Mouse (Mus musculus) forebrain, postnatal 0 days (tissue): Measurements from ENCODE around the gene Rexo5. TPM values are rescaled to one million over a fixed set of nuclear protein-coding genes. Genes with fewer than 3 reads are reported as not detected.

Experiments
- ATAC-seq: fragments of 200-750 bp; cut with Nextera tagmentation; 2 replicates; pipeline ENCODE4 v1.8.0; 2017; ENCODE audit warnings: mild to moderate bottlenecking, moderate library complexity
- DNase-seq: peaks from one replicate; pipeline ENCODE4 v3.0.0-alpha.2; 2015
- H3K27ac ChIP-seq: fragments of 300-500 bp; sonication (generic); 2 replicates; pipeline ENCODE4 v1.5.1; 2014; ENCODE audit warnings: low read depth, mild to moderate bottlenecking, antibody characterized with exemption, low read length, moderate library complexity, mixed read lengths
- H3K27me3 ChIP-seq: fragments of 300-500 bp; sonication (generic); 2 replicates; pipeline ENCODE4 v1.6.1; 2014; ENCODE audit warnings: mild to moderate bottlenecking, low read length, mixed read lengths; ENCODE audit not compliant: insufficient read depth
- H3K36me3 ChIP-seq: fragments of 300-500 bp; sonication (generic); 2 replicates; pipeline ENCODE4 v1.6.1; 2014; ENCODE audit warnings: mild to moderate bottlenecking, moderate library complexity; ENCODE audit not compliant: insufficient read depth
- H3K4me1 ChIP-seq: fragments of 300-500 bp; sonication (generic); 2 replicates; pipeline ENCODE4 v1.6.1; 2014; ENCODE audit warnings: antibody characterized with exemption; ENCODE audit not compliant: insufficient read depth
- H3K4me2 ChIP-seq: fragments of 300-500 bp; sonication (generic); 2 replicates; pipeline ENCODE4 v1.6.1; 2014; ENCODE audit warnings: low read depth, mild to moderate bottlenecking, moderate library complexity
- H3K4me3 ChIP-seq: fragments of 300-500 bp; sonication (generic); 2 replicates; pipeline ENCODE4 v1.5.1; 2014; ENCODE audit warnings: low read depth, low read length, mixed read lengths
- H3K9ac ChIP-seq: fragments of 300-500 bp; sonication (generic); 2 replicates; pipeline ENCODE4 v1.6.1; 2014; ENCODE audit warnings: mild to moderate bottlenecking
- H3K9me3 ChIP-seq: fragments of 300-500 bp; sonication (generic); 2 replicates; pipeline ENCODE4 v1.6.1; 2016; ENCODE audit warnings: low read length
- CTCF ChIP-seq: sonication (generic); IDR thresholded peaks from 2 replicates; pipeline ENCODE4 v1.5.1; 2016; ENCODE audit warnings: antibody characterized with exemption, control low read depth, low read depth
- WGBS: fragments of 180-500 bp; shearing (Covaris S2); extraction: QIAGEN DNeasy Blood & Tissue Kit; methylation state at CpG from one replicate; pipeline ENCODE4 v1.1.7; 2014; 5-methylcytosine and 5-hydroxymethylcytosine counted together
- polyA plus RNA-seq: library from polyadenylated mRNA; unstranded; fragments of >200 nt; fragmentation: Nextera tagmentation; extraction: Ambion mirVana; gene quantifications from 2 replicates; pipeline ENCODE4 v1.2.1, GENCODE M21; 2015
- total RNA-seq: library from RNA; depleted of rRNA; stranded (reverse); fragments of >200 nt; gene quantifications from 2 replicates; pipeline ENCODE4 v1.2.3, GENCODE M21; 2014; rRNA removed

Rexo5 gene
- total and polyA plus RNA-seq, 2 experiments from 2014 or later = 5.2 to 5.4 TPM

- WGBS = under 1% methylated on average over 61 of the region's 63 CpGs
- peak within 1 kb of the TSS; percentile 83 for H3K4me2 ChIP-seq
- H3K9ac ChIP-seq = peak within 1 kb of the TSS; percentile 93
- H3K27ac ChIP-seq = peak within 1 kb of the TSS; percentile 97
- peak; percentile 98 for ATAC-seq
- H3K4me1 ChIP-seq = peaks cover 20% of the 10 kb centered on the region; the same call in 1 of the 2 replicates
- H3K36me3 ChIP-seq = no peaks in the 10 kb centered on the region
- H3K9me3 ChIP-seq = no peaks in the 10 kb centered on the region
- peak within 1 kb of the TSS; percentile 76 for H3K4me3 ChIP-seq
- H3K27me3 ChIP-seq = no peaks in the 10 kb centered on the region
- DNase-seq = peak; percentile 99
- TF ChIP-seq CTCF = no peak
These were observed 102.1 kb downstream of the Rexo5 start, which contains the start of the genes Lyrm1 and Dcun1d3 for GRCm38 (mm10) chr7:119895639-119896512. Gene Lyrm1, plus strand, starts transcription at chr7:119895861. Gene Dcun1d3, minus strand, starts transcription at chr7:119896298.

- H3K4me1 ChIP-seq = peaks cover 20% of the 10 kb centered on the region; the same call in 1 of the 2 replicates
- H3K4me3 ChIP-seq = no peak overlapping the region
- no peak for ATAC-seq
- H3K27me3 ChIP-seq = no peaks in the 10 kb centered on the region
- DNase-seq = no peak
- H3K4me2 ChIP-seq = no peak overlapping the region
- H3K9ac ChIP-seq = no peak overlapping the region
- no peak overlapping the region for H3K27ac ChIP-seq
- H3K9me3 ChIP-seq = no peaks in the 10 kb centered on the region
- no peak for TF ChIP-seq CTCF
- 91% methylated on average over 8 of the region's 8 CpGs for WGBS
- no peaks in the 10 kb centered on the region for H3K36me3 ChIP-seq
These were observed 103.8 kb downstream of the Rexo5 start for GRCm38 (mm10) chr7:119897521-119898109.

GRCm38 (mm10) chr7:119898247-119898856 is 104.5 kb downstream of the Rexo5 start:
- peaks cover 20% of the 10 kb centered on the region; the same call in 1 of the 2 replicates for H3K4me1 ChIP-seq
- H3K4me3 ChIP-seq = no peak overlapping the region
- H3K9ac ChIP-seq = no peak overlapping the region
- no peak overlapping the region for H3K27ac ChIP-seq
- TF ChIP-seq CTCF = no peak
- H3K4me2 ChIP-seq = no peak overlapping the region
- no peak for DNase-seq
- H3K27me3 ChIP-seq = no peaks in the 10 kb centered on the region
- 61% methylated on average over 1 of the region's 1 CpGs for WGBS
- no peak for ATAC-seq
- no peaks in the 10 kb centered on the region for H3K36me3 ChIP-seq
- no peaks in the 10 kb centered on the region for H3K9me3 ChIP-seq

Other genes with a start within 250 kb of the Rexo5 start
- gene Acsm2, start 239.7 kb upstream of the Rexo5 start, total RNA-seq = 0.05 TPM in 1 of 2 replicates, not detected in the other
- not detected in 2 replicates for gene Acsm2, start 239.7 kb upstream of the Rexo5 start, polyA plus RNA-seq
- gene Acsm1, start 187.0 kb upstream of the Rexo5 start, total RNA-seq = not detected in 2 replicates
- not detected in 2 replicates for gene Acsm1, start 187.0 kb upstream of the Rexo5 start, polyA plus RNA-seq
- gene Acsm4, start 104.0 kb upstream of the Rexo5 start, total RNA-seq = not detected in 2 replicates
- 0.09 TPM in 1 of 2 replicates, not detected in the other for gene Acsm4, start 104.0 kb upstream of the Rexo5 start, polyA plus RNA-seq
- gene Thumpd1, start 73.2 kb upstream of the Rexo5 start, total RNA-seq = 57.9 and 76.8 TPM in 2 replicates
- gene Thumpd1, start 73.2 kb upstream of the Rexo5 start, polyA plus RNA-seq = 77.2 and 79.8 TPM in 2 replicates
- 0.14 TPM in 1 of 2 replicates, not detected in the other for gene Acsm3, start 33.1 kb upstream of the Rexo5 start, total RNA-seq
- 0.09 TPM in 1 of 2 replicates, not detected in the other for gene Acsm3, start 33.1 kb upstream of the Rexo5 start, polyA plus RNA-seq
- 7.6 and 10.7 TPM in 2 replicates for gene Eri2, start 52 bp downstream of the Rexo5 start, total RNA-seq
- 7.0 and 8.2 TPM in 2 replicates for gene Eri2, start 52 bp downstream of the Rexo5 start, polyA plus RNA-seq
- gene Lyrm1, start 101.9 kb downstream of the Rexo5 start, total RNA-seq = 22.3 and 23.0 TPM in 2 replicates
- 24.4 and 25.6 TPM in 2 replicates for gene Lyrm1, start 101.9 kb downstream of the Rexo5 start, polyA plus RNA-seq
- 10.8 and 14.6 TPM in 2 replicates for gene Dcun1d3, start 102.3 kb downstream of the Rexo5 start, total RNA-seq
- 6.8 and 9.0 TPM in 2 replicates for gene Dcun1d3, start 102.3 kb downstream of the Rexo5 start, polyA plus RNA-seq